Mouse (Mus musculus) thymus, postnatal 10 days (tissue): ENCODE results near the gene Fam193a.

Source experiments
- DNase-seq, 2 experiments: peaks; one replicate each; pipeline ENCODE4 v3.0.0; 2021; ENCODE audit warnings: low spot score in 2 of 2

Gene Fam193a

GRCm38 (mm10) chr5:34369341-34370021 is at the start of gene Fam193a:
Fam193a (plus strand) TSS chr5:34369933.
- peak; percentile 97 to 98 for DNase-seq

- peak; percentile 13 to 22 for DNase-seq
Observed at GRCm38 (mm10) chr5:34321236-34321635, 48.5 kb upstream of the Fam193a start.

GRCm38 (mm10) chr5:34325286-34325685 is 44.4 kb upstream of the Fam193a start:
- DNase-seq: no peak

- DNase-seq: no peak
Observed at GRCm38 (mm10) chr5:34326249-34326691, 43.5 kb upstream of the Fam193a start.

GRCm38 (mm10) chr5:34326875-34327576 is 42.7 kb upstream of the Fam193a start:
- peak; percentile 29 to 30 for DNase-seq

GRCm38 (mm10) chr5:34330136-34330535 is 39.6 kb upstream of the Fam193a start:
- no peak for DNase-seq

- no peak for DNase-seq
Observed at GRCm38 (mm10) chr5:34334081-34334480, 35.7 kb upstream of the Fam193a start.

- no peak for DNase-seq
Observed at GRCm38 (mm10) chr5:34335539-34336096, 34.1 kb upstream of the Fam193a start.

GRCm38 (mm10) chr5:34336097-34336774 is 33.5 kb upstream of the Fam193a start, which contains the start of gene Rnf4:
Rnf4 (plus strand) TSS chr5:34336289.
- peak; percentile 97 to 99 for DNase-seq

- DNase-seq: peak; percentile 65 to 66
Observed at GRCm38 (mm10) chr5:34336775-34337450, 32.8 kb upstream of the Fam193a start.

GRCm38 (mm10) chr5:34340246-34340645 is 29.5 kb upstream of the Fam193a start:
- no peak for DNase-seq

GRCm38 (mm10) chr5:34352084-34352631 is 17.6 kb upstream of the Fam193a start:
- no peak for DNase-seq

GRCm38 (mm10) chr5:34360261-34360660 is 9.5 kb upstream of the Fam193a start:
- DNase-seq: no peak

GRCm38 (mm10) chr5:34363115-34363514 is 6.6 kb upstream of the Fam193a start:
- no peak for DNase-seq

- no peak for DNase-seq
Observed at GRCm38 (mm10) chr5:34368551-34369290, 1.0 kb upstream of the Fam193a start.

GRCm38 (mm10) chr5:34370022-34370823 is 490 bp downstream of the Fam193a start:
- DNase-seq: peak; percentile 48 to 52

- no peak for DNase-seq
Observed at GRCm38 (mm10) chr5:34370840-34371239, 1.1 kb downstream of the Fam193a start.

- DNase-seq: no peak
Observed at GRCm38 (mm10) chr5:34372141-34372540, 2.4 kb downstream of the Fam193a start.

GRCm38 (mm10) chr5:34372541-34372940 is 2.8 kb downstream of the Fam193a start:
- no peak for DNase-seq

- no peak for DNase-seq
Observed at GRCm38 (mm10) chr5:34378787-34379186, 9.1 kb downstream of the Fam193a start.
